Mouse (Mus musculus): ENCODE results near the gene Pagr1b. TPM values are rescaled to one million over a fixed set of nuclear protein-coding genes. Genes with fewer than 3 reads are reported as not detected.

Gene Pagr1b
- polyA plus RNA-seq, 1 experiment from 2014 or later = 0.65 TPM

GRCm38 (mm10) chr7:127011051-127011450 lies 5.2 kb downstream of the Pagr1b start:
- 97% methylated on average over 2 of the region's 2 CpGs for WGBS
- no peak overlapping the region for H3K9ac ChIP-seq
- H3K36me3 ChIP-seq (ENCODE audit: poor library complexity, severe bottlenecking) = peaks cover 36% of the 10 kb centered on the region
- H3K4me2 ChIP-seq = no peak overlapping the region
- H3K4me1 ChIP-seq = peaks cover 31% of the 10 kb centered on the region
- ATAC-seq = no peak
- H3K27me3 ChIP-seq = no peaks in the 10 kb centered on the region
- no peak overlapping the region for H3K27ac ChIP-seq
- H3K9me3 ChIP-seq (replicated peaks) = no peaks in the 10 kb centered on the region
- H3K4me3 ChIP-seq = no peak overlapping the region

GRCm38 (mm10) chr7:127009307-127010085 lies 6.8 kb downstream of the Pagr1b start:
- Histone ChIP-seq H3K9me3 (replicated peaks) (no peaks in the 10 kb centered on the region), H3K36me3 (ENCODE audit: poor library complexity, severe bottlenecking) (peaks cover 24% of the 10 kb centered on the region), H3K4me3 (no peak overlapping the region), H3K27ac (peak overlapping the region; percentile 76), H3K4me2 (no peak overlapping the region), H3K9ac (0 out of 2 replicates have a peak overlapping the region, but pooled peaks have one; percentile 26), H3K27me3 (no peaks in the 10 kb centered on the region), H3K4me1 (peaks cover 15% of the 10 kb centered on the region)
- WGBS = 86% methylated on average over 17 of the region's 17 CpGs
- 0 out of 2 replicates have a peak, but pooled peaks have one; percentile 5 for ATAC-seq

GRCm38 (mm10) chr7:127008239-127009019 lies 7.9 kb downstream of the Pagr1b start:
- Histone ChIP-seq H3K4me2 (no peak overlapping the region), H3K36me3 (ENCODE audit: poor library complexity, severe bottlenecking) (peaks cover 13% of the 10 kb centered on the region), H3K4me3 (no peak overlapping the region), H3K27ac (peak overlapping the region; percentile 76), H3K9me3 (replicated peaks) (no peaks in the 10 kb centered on the region), H3K9ac (no peak overlapping the region; the same call in 1 of the 2 replicates), H3K27me3 (no peaks in the 10 kb centered on the region), H3K4me1 (peaks cover 8% of the 10 kb centered on the region; the same call in 1 of the 2 replicates)
- WGBS = 72% methylated on average over 9 of the region's 9 CpGs
- ATAC-seq = peak; percentile 89

- 89% methylated on average over 6 of the region's 6 CpGs for WGBS
- H3K9me3 ChIP-seq (replicated peaks) = no peaks in the 10 kb centered on the region
- no peak overlapping the region for H3K4me3 ChIP-seq
- no peaks in the 10 kb centered on the region for H3K27me3 ChIP-seq
- H3K27ac ChIP-seq = peak overlapping the region; percentile 76
- no peak for ATAC-seq
- peaks cover 3% of the 10 kb centered on the region; the same call in 1 of the 2 replicates for H3K36me3 ChIP-seq (ENCODE audit: poor library complexity, severe bottlenecking)
- no peak overlapping the region for H3K9ac ChIP-seq
- peaks cover 8% of the 10 kb centered on the region; the same call in 1 of the 2 replicates for H3K4me1 ChIP-seq
- no peak overlapping the region for H3K4me2 ChIP-seq
These were observed 8.8 kb downstream of the Pagr1b start for GRCm38 (mm10) chr7:127007313-127008024.

GRCm38 (mm10) chr7:127004122-127004875 lies 12.0 kb downstream of the Pagr1b start:
- no peak for ATAC-seq

GRCm38 (mm10) chr7:127003620-127004019 lies 12.7 kb downstream of the Pagr1b start:
- no peaks in the 10 kb centered on the region for H3K9me3 ChIP-seq (replicated peaks)
- H3K27ac ChIP-seq = no peak overlapping the region
- 87% methylated on average over 5 of the region's 5 CpGs for WGBS
- H3K4me1 ChIP-seq = peaks cover 2% of the 10 kb centered on the region; the same call in 1 of the 2 replicates
- no peak overlapping the region for H3K4me2 ChIP-seq
- H3K36me3 ChIP-seq (ENCODE audit: poor library complexity, severe bottlenecking) = no peaks in the 10 kb centered on the region
- no peaks in the 10 kb centered on the region for H3K27me3 ChIP-seq
- no peak overlapping the region for H3K4me3 ChIP-seq
- H3K9ac ChIP-seq = no peak overlapping the region
- no peak for ATAC-seq

More at GRCm38 (mm10) chr7:127004122-127004875, 12.0 kb downstream of the Pagr1b start:
- peaks cover 8% of the 10 kb centered on the region; the same call in 1 of the 2 replicates for H3K4me1 ChIP-seq
- H3K4me2 ChIP-seq = no peak overlapping the region
- H3K27me3 ChIP-seq = no peaks in the 10 kb centered on the region
- no peak overlapping the region for H3K27ac ChIP-seq
- no peaks in the 10 kb centered on the region for H3K36me3 ChIP-seq (ENCODE audit: poor library complexity, severe bottlenecking)
- 91% methylated on average over 4 of the region's 4 CpGs for WGBS
- no peak overlapping the region for H3K9ac ChIP-seq
- H3K9me3 ChIP-seq (replicated peaks) = no peaks in the 10 kb centered on the region
- no peak overlapping the region for H3K4me3 ChIP-seq

- no peak overlapping the region for H3K9ac ChIP-seq
- no peak overlapping the region for H3K27ac ChIP-seq
- no peak overlapping the region for H3K4me3 ChIP-seq
- no peaks in the 10 kb centered on the region for H3K36me3 ChIP-seq (ENCODE audit: poor library complexity, severe bottlenecking)
- 86% methylated on average over 10 of the region's 10 CpGs for WGBS
- H3K4me1 ChIP-seq = no peaks in the 10 kb centered on the region
- H3K4me2 ChIP-seq = no peak overlapping the region
- H3K27me3 ChIP-seq = no peaks in the 10 kb centered on the region
- 0 out of 2 replicates have a peak, but pooled peaks cover 3% of the 10 kb centered on the region for H3K9me3 ChIP-seq (replicated peaks)
- ATAC-seq = no peak
These were observed 16.7 kb downstream of the Pagr1b start for GRCm38 (mm10) chr7:126999568-126999967.

- Histone ChIP-seq H3K27ac (no peak overlapping the region), H3K9ac (no peak overlapping the region), H3K36me3 (ENCODE audit: poor library complexity, severe bottlenecking) (no peaks in the 10 kb centered on the region), H3K9me3 (replicated peaks) (0 out of 2 replicates have a peak, but pooled peaks cover 3% of the 10 kb centered on the region), H3K4me2 (no peak overlapping the region), H3K4me1 (no peaks in the 10 kb centered on the region), H3K4me3 (no peak overlapping the region), H3K27me3 (no peaks in the 10 kb centered on the region)
- 84% methylated on average over 4 of the region's 4 CpGs for WGBS
- ATAC-seq = no peak
These were observed 19.8 kb downstream of the Pagr1b start for GRCm38 (mm10) chr7:126996449-126996848.

GRCm38 (mm10) chr7:126988816-126989215 lies 27.5 kb downstream of the Pagr1b start:
- WGBS = 70% methylated on average over 8 of the region's 8 CpGs
- H3K4me2 ChIP-seq = no peak overlapping the region

GRCm38 (mm10) chr7:126986319-126986718 lies 30.0 kb downstream of the Pagr1b start:
- Histone ChIP-seq H3K9ac (no peak overlapping the region), H3K4me2 (no peak overlapping the region), H3K4me3 (no peak overlapping the region), H3K27me3 (no peaks in the 10 kb centered on the region), H3K9me3 (replicated peaks) (no peaks in the 10 kb centered on the region), H3K36me3 (ENCODE audit: poor library complexity, severe bottlenecking) (peaks cover under 1% of the 10 kb centered on the region; the same call in 1 of the 2 replicates), H3K27ac (no peak overlapping the region), H3K4me1 (no peaks in the 10 kb centered on the region)
- no peak for ATAC-seq
- 39% methylated on average over 9 of the region's 9 CpGs for WGBS

More at GRCm38 (mm10) chr7:126988816-126989215, 27.5 kb downstream of the Pagr1b start:
- no peak overlapping the region for H3K27ac ChIP-seq
- H3K9ac ChIP-seq = no peak overlapping the region
- H3K4me3 ChIP-seq = no peak overlapping the region
- H3K4me1 ChIP-seq = no peaks in the 10 kb centered on the region
- H3K27me3 ChIP-seq = no peaks in the 10 kb centered on the region
- H3K9me3 ChIP-seq (replicated peaks) = no peaks in the 10 kb centered on the region
- H3K36me3 ChIP-seq (ENCODE audit: poor library complexity, severe bottlenecking) = no peaks in the 10 kb centered on the region
- ATAC-seq = no peak

Measured in forebrain, embryonic 13.5 days (tissue).